Mouse (Mus musculus) limb, embryonic 15.5 days (tissue): Measurements from ENCODE around the gene Sh3pxd2b. TPM values are rescaled to one million over a fixed set of nuclear protein-coding genes. Genes with fewer than 3 reads are reported as not detected.

ENCODE experiments used
- ATAC-seq: fragments of 200-750 bp; cut with Nextera tagmentation; 2 replicates; pipeline ENCODE4 v1.8.0; 2017; ENCODE audit warnings: low read depth, moderate TSS enrichment; ENCODE audit not compliant: insufficient number of reproducible peaks, low FRiP score, low TSS enrichment
- H3K27ac ChIP-seq: fragments of 300-500 bp; sonication (generic); 2 replicates; pipeline ENCODE4 v1.5.1; 2015; ENCODE audit warnings: moderate library complexity, mild to moderate bottlenecking, inconsistent platforms
- H3K27me3 ChIP-seq: fragments of 300-500 bp; sonication (generic); 2 replicates; pipeline ENCODE4 v1.6.1; 2015; ENCODE audit warnings: inconsistent platforms
- H3K36me3 ChIP-seq: fragments of 300-500 bp; sonication (generic); 2 replicates; pipeline ENCODE4 v1.6.1; 2015; ENCODE audit warnings: inconsistent platforms
- H3K4me1 ChIP-seq: fragments of 300-500 bp; sonication (generic); 2 replicates; pipeline ENCODE4 v1.6.1; 2015; ENCODE audit warnings: inconsistent platforms
- H3K4me2 ChIP-seq: fragments of 300-500 bp; sonication (generic); 2 replicates; pipeline ENCODE4 v1.6.1; 2015; ENCODE audit warnings: mild to moderate bottlenecking, inconsistent platforms
- H3K4me3 ChIP-seq: fragments of 300-500 bp; sonication (generic); 2 replicates; pipeline ENCODE4 v1.5.1; 2015; ENCODE audit warnings: mild to moderate bottlenecking, inconsistent platforms
- H3K9ac ChIP-seq: fragments of 300-500 bp; sonication (generic); 2 replicates; pipeline ENCODE4 v1.6.1; 2015; ENCODE audit warnings: inconsistent platforms
- H3K9me3 ChIP-seq: fragments of 300-500 bp; sonication (generic); 2 replicates; pipeline ENCODE4 v1.6.1; 2016; ENCODE audit warnings: inconsistent platforms
- WGBS: fragments of 180-500 bp; shearing (Covaris S2); methylation state at CpG from one replicate; pipeline ENCODE4 v1.1.7; 2015; 5-methylcytosine and 5-hydroxymethylcytosine counted together
- polyA plus RNA-seq: library from polyadenylated mRNA; unstranded; fragments of >200 nt; fragmentation: Nextera tagmentation; extraction: Ambion mirVana; gene quantifications from 2 replicates; pipeline ENCODE4 v1.2.1, GENCODE M21; 2015

Sh3pxd2b gene
- polyA plus RNA-seq, 1 experiment from 2014 or later = 28.6 TPM

- H3K27me3 ChIP-seq = no peaks in the 10 kb centered on the region
- ATAC-seq = no peak
- no peak overlapping the region for H3K4me2 ChIP-seq
- WGBS = 81% methylated on average over 3 of the region's 3 CpGs
- no peaks in the 10 kb centered on the region for H3K9me3 ChIP-seq
- no peak overlapping the region for H3K27ac ChIP-seq
- no peaks in the 10 kb centered on the region for H3K36me3 ChIP-seq
- no peak overlapping the region for H3K4me3 ChIP-seq
- H3K9ac ChIP-seq = no peak overlapping the region
- no peaks in the 10 kb centered on the region for H3K4me1 ChIP-seq
Measured at GRCm38 (mm10) chr11:32316009-32316408, 31.6 kb upstream of the Sh3pxd2b start.

GRCm38 (mm10) chr11:32320507-32321195 lies 27.0 kb upstream of the Sh3pxd2b start:
- Histone ChIP-seq H3K4me2 (no peak overlapping the region), H3K27me3 (no peaks in the 10 kb centered on the region), H3K4me1 (0 out of 2 replicates have a peak, but pooled peaks cover 2% of the 10 kb centered on the region), H3K4me3 (no peak overlapping the region), H3K36me3 (no peaks in the 10 kb centered on the region), H3K27ac (no peak overlapping the region), H3K9me3 (no peaks in the 10 kb centered on the region), H3K9ac (no peak overlapping the region)
- ATAC-seq = peak; percentile 40; the same call in 1 of the 2 replicates
- 64% methylated on average over 11 of the region's 11 CpGs for WGBS

GRCm38 (mm10) chr11:32321196-32321565 lies 26.4 kb upstream of the Sh3pxd2b start:
- Histone ChIP-seq H3K9me3 (no peaks in the 10 kb centered on the region), H3K9ac (no peak overlapping the region), H3K36me3 (no peaks in the 10 kb centered on the region), H3K4me3 (no peak overlapping the region), H3K27me3 (no peaks in the 10 kb centered on the region), H3K4me2 (no peak overlapping the region), H3K4me1 (0 out of 2 replicates have a peak, but pooled peaks cover 2% of the 10 kb centered on the region), H3K27ac (no peak overlapping the region)
- ATAC-seq = no peak
- 40% methylated on average over 8 of the region's 8 CpGs for WGBS

- Histone ChIP-seq H3K4me1 (0 out of 2 replicates have a peak, but pooled peaks cover 2% of the 10 kb centered on the region), H3K27ac (no peak overlapping the region), H3K9me3 (no peaks in the 10 kb centered on the region), H3K4me3 (peak overlapping the region; percentile 21; the same call in 1 of the 2 replicates), H3K9ac (no peak overlapping the region), H3K36me3 (no peaks in the 10 kb centered on the region), H3K4me2 (peak overlapping the region; percentile 40; the same call in 1 of the 2 replicates), H3K27me3 (no peaks in the 10 kb centered on the region; the same call in 1 of the 2 replicates)
- 11% methylated on average over 15 of the region's 15 CpGs for WGBS
- ATAC-seq = no peak; the same call in 1 of the 2 replicates
Measured at GRCm38 (mm10) chr11:32324609-32325008, 23.0 kb upstream of the Sh3pxd2b start.

- H3K27ac ChIP-seq = no peak overlapping the region
- 70% methylated on average over 6 of the region's 6 CpGs for WGBS
- H3K9me3 ChIP-seq = no peaks in the 10 kb centered on the region
- no peak for ATAC-seq
- no peaks in the 10 kb centered on the region for H3K36me3 ChIP-seq
- no peak overlapping the region for H3K4me3 ChIP-seq
- H3K27me3 ChIP-seq = no peaks in the 10 kb centered on the region; the same call in 1 of the 2 replicates
- no peak overlapping the region for H3K4me2 ChIP-seq
- no peak overlapping the region for H3K9ac ChIP-seq
- H3K4me1 ChIP-seq = no peaks in the 10 kb centered on the region
Measured at GRCm38 (mm10) chr11:32331075-32331474, 16.5 kb upstream of the Sh3pxd2b start.

GRCm38 (mm10) chr11:32331861-32332260 lies 15.8 kb upstream of the Sh3pxd2b start:
- H3K4me3 ChIP-seq = no peak overlapping the region
- no peak for ATAC-seq

GRCm38 (mm10) chr11:32333235-32333634 lies 14.4 kb upstream of the Sh3pxd2b start:
- no peak for ATAC-seq
- Histone ChIP-seq H3K36me3 (no peaks in the 10 kb centered on the region), H3K27ac (no peak overlapping the region), H3K9ac (no peak overlapping the region), H3K27me3 (no peaks in the 10 kb centered on the region), H3K9me3 (no peaks in the 10 kb centered on the region), H3K4me2 (no peak overlapping the region), H3K4me1 (no peaks in the 10 kb centered on the region), H3K4me3 (no peak overlapping the region)
- WGBS = 69% methylated on average over 2 of the region's 2 CpGs

More at GRCm38 (mm10) chr11:32331861-32332260, 15.8 kb upstream of the Sh3pxd2b start:
- Histone ChIP-seq H3K4me1 (no peaks in the 10 kb centered on the region), H3K9me3 (no peaks in the 10 kb centered on the region), H3K27ac (no peak overlapping the region), H3K4me2 (no peak overlapping the region), H3K27me3 (no peaks in the 10 kb centered on the region; the same call in 1 of the 2 replicates), H3K36me3 (no peaks in the 10 kb centered on the region), H3K9ac (no peak overlapping the region)
- 58% methylated on average over 5 of the region's 5 CpGs for WGBS

GRCm38 (mm10) chr11:32336435-32336907 lies 11.1 kb upstream of the Sh3pxd2b start:
- Histone ChIP-seq H3K9me3 (no peaks in the 10 kb centered on the region), H3K4me3 (no peak overlapping the region), H3K4me1 (peaks cover 12% of the 10 kb centered on the region; the same call in 1 of the 2 replicates), H3K36me3 (no peaks in the 10 kb centered on the region), H3K9ac (no peak overlapping the region), H3K27ac (no peak overlapping the region), H3K4me2 (no peak overlapping the region), H3K27me3 (no peaks in the 10 kb centered on the region)
- ATAC-seq = no peak
- 82% methylated on average over 6 of the region's 6 CpGs for WGBS

GRCm38 (mm10) chr11:32339131-32339531 lies 8.5 kb upstream of the Sh3pxd2b start:
- ATAC-seq = no peak
- no peaks in the 10 kb centered on the region for H3K27me3 ChIP-seq
- H3K27ac ChIP-seq = no peak overlapping the region

GRCm38 (mm10) chr11:32340476-32341473 lies 6.8 kb upstream of the Sh3pxd2b start:
- no peaks in the 10 kb centered on the region for H3K9me3 ChIP-seq
- H3K36me3 ChIP-seq = no peaks in the 10 kb centered on the region
- H3K27me3 ChIP-seq = no peaks in the 10 kb centered on the region
- H3K9ac ChIP-seq = no peak overlapping the region
- 36% methylated on average over 17 of the region's 17 CpGs for WGBS
- ATAC-seq = no peak
- peaks cover 12% of the 10 kb centered on the region; the same call in 1 of the 2 replicates for H3K4me1 ChIP-seq
- no peak overlapping the region for H3K27ac ChIP-seq
- no peak overlapping the region for H3K4me3 ChIP-seq
- H3K4me2 ChIP-seq = no peak overlapping the region

More at GRCm38 (mm10) chr11:32339131-32339531, 8.5 kb upstream of the Sh3pxd2b start:
- WGBS = 64% methylated on average over 2 of the region's 2 CpGs
- Histone ChIP-seq H3K4me3 (no peak overlapping the region), H3K4me1 (peaks cover 12% of the 10 kb centered on the region; the same call in 1 of the 2 replicates), H3K36me3 (no peaks in the 10 kb centered on the region), H3K9ac (no peak overlapping the region), H3K9me3 (no peaks in the 10 kb centered on the region), H3K4me2 (no peak overlapping the region)

GRCm38 (mm10) chr11:32342770-32343191 lies 4.8 kb upstream of the Sh3pxd2b start:
- 18% methylated on average over 2 of the region's 2 CpGs for WGBS
- no peak for ATAC-seq
- Histone ChIP-seq H3K9ac (no peak overlapping the region), H3K9me3 (no peaks in the 10 kb centered on the region), H3K27me3 (no peaks in the 10 kb centered on the region), H3K27ac (no peak overlapping the region), H3K4me1 (peaks cover 18% of the 10 kb centered on the region), H3K4me2 (no peak overlapping the region), H3K4me3 (no peak overlapping the region), H3K36me3 (no peaks in the 10 kb centered on the region)
